Mouse (Mus musculus): Measurements from ENCODE around the gene Cdkl1. TPM values are rescaled to one million over a fixed set of nuclear protein-coding genes. Genes with fewer than 3 reads are reported as not detected.

Gene Cdkl1
- polyA plus RNA-seq, 1 experiment from 2014 or later: 1.6 TPM

DNA sequence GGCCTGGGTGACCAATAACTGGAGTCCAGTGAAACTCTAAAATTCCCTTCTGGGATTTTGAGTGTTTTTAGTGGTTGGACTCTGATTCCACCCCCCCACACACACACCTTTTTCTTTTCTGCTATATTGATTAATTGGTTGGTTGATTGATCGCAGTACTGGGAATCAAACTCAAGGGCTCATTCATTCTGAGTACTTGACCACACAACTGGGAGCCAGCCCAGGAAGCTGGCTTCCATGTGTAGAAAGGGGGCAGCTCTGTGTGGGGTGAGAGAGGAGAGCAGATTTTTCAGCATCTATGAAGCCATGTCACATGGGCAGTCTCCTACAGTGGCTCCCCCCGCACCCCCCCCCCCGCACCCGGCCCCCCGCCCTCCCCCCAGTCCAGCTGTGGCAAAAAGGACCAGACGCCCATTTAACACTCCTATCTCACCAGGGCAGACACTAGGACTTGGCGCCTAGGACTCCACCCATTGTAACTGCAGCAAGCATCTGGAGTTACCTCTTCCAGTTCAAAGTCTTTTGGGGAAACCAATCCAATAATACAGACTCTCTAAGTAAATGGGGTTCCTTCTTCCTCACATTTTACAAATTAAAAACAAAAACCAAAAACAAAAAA, 31.7 kb downstream of the Cdkl1 start:
- 44% methylated on average over 7 of the region's 7 CpGs for WGBS

DNA sequence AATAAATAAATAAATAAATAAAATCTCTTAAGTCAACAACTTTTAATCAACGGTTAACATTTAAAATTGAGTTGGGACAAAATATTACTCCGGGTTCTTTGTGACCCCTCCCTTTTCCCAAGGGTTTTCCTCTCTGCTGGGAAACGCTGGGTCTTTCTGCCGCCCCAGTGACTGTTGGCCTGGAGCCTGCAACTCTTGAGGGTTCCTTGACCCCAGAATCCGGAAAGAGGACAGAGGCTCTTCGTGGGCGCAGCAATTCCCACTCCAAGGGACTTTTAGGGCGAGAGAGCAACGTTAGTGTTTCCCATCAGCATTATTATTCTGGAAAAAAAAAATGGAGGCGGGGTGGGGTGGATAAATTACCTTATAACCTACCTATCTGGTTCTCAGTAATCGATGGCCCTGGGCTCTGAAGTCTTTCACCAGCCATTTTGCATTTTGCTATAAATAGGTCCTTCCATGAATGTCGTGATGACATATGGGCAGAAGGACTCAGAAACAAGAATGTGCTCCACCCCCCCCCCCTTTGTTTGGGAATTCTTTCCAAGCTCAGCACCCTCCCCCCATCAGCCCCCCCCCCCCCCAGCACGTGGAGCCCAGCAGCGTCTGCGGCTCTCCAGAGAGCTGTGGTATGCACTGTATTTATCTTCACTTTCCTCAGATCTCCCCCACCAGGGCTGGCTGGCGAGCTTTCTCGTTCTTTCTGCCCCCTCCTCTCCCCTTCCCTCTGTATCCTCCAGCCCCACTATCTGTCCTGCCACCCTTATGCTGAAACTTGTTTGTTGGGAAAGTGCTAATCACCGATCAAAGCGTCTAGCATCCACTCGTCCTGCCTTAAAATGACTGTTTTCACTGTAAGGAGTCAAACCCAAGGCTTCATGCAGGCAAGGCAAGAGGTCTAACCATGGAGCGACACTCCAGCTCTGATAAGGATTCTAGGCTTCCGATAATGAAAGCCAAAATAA, 32.6 kb downstream of the Cdkl1 start:
- Histone ChIP-seq H3K4me3 (peak overlapping the region; percentile 5; the same call in 1 of the 2 replicates), H3K9ac (0 out of 2 replicates have a peak overlapping the region, but pooled peaks have one; percentile 29), H3K9me3 (no peaks in the 10 kb centered on the region), H3K36me3 (no peaks in the 10 kb centered on the region), H3K27me3 (replicated peaks) (no peaks in the 10 kb centered on the region), H3K4me1 (peaks cover 15% of the 10 kb centered on the region), H3K27ac (no peak overlapping the region), H3K4me2 (replicated peaks) (peak overlapping the region; percentile 57)
- peak; percentile 55; the same call in 1 of the 2 replicates for ATAC-seq (ENCODE audit: low FRiP score, low read depth)
- WGBS: 12% methylated on average over 22 of the region's 22 CpGs

More for the DNA sequence above, 31.7 kb downstream of the Cdkl1 start:
- peaks cover 15% of the 10 kb centered on the region for H3K4me1 ChIP-seq
- no peak overlapping the region for H3K4me2 ChIP-seq (replicated peaks)
- H3K9me3 ChIP-seq: no peaks in the 10 kb centered on the region
- H3K27me3 ChIP-seq (replicated peaks): no peaks in the 10 kb centered on the region
- no peak overlapping the region for H3K4me3 ChIP-seq
- no peaks in the 10 kb centered on the region for H3K36me3 ChIP-seq
- peak; percentile 43; the same call in 1 of the 2 replicates for ATAC-seq (ENCODE audit: low FRiP score, low read depth)
- H3K9ac ChIP-seq: no peak overlapping the region
- H3K27ac ChIP-seq: no peak overlapping the region

DNA sequence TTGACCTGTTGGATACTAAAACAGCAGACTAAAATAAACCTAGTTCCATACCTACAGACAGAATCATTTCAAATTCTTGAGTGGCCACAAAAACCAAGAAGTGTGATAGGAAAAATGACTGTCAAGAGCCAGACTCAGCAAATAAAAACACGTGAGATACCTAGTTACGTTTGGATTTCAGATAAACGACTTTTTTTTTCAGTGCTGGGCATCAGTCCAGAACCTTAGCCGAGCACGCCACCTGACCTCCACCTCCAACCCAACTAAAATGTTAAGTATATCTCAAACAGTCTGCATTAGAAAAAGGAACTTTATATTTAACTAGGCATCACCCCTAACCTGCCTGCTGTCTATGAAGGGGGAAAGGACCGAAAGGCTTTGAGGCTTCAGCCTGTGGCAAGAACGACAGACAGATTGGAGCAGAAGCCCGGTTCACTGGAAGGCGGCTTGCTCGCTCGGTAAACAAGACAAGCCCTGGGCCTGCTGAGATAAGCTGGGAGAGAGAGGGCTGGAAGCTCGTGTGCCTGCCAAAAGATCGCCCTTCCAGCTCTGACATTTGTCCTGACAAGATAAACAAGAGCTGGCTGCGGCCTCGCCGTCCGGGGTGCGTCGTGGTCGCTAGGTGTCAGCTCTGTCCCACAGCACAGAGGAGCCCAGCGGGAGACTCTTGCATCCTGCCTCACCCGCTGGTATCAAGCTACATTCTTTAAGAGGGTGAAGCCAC, 33.5 kb downstream of the Cdkl1 start:
- peak overlapping the region; percentile 57 for H3K4me2 ChIP-seq (replicated peaks)
- peak; percentile 88 for ATAC-seq (ENCODE audit: low FRiP score, low read depth)
- peaks cover 15% of the 10 kb centered on the region for H3K4me1 ChIP-seq
- H3K36me3 ChIP-seq: no peaks in the 10 kb centered on the region
- H3K9ac ChIP-seq: no peak overlapping the region
- H3K27ac ChIP-seq: no peak overlapping the region
- H3K27me3 ChIP-seq (replicated peaks): no peaks in the 10 kb centered on the region
- 20% methylated on average over 22 of the region's 22 CpGs for WGBS
- no peaks in the 10 kb centered on the region for H3K9me3 ChIP-seq
- no peak overlapping the region for H3K4me3 ChIP-seq

DNA sequence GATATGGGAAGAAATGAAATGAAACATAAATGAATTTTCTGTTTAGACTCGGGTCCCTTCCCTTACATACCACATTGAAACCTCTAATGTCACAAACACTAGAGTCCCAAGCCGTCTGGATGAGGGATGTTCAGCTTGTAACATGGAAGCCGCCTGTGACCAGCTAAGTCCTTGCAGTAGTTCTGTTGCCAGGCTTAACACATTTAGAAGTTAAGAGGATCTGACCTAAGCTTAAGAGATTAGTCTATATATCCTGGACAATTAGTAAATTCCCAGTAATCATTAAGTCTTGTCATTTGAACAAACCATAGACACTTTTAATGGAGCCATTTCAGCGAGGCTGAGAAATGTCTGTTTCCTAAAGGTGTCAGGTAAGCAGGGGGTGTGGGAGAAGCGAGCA, 35.1 kb downstream of the Cdkl1 start:
- no peak overlapping the region for H3K4me2 ChIP-seq (replicated peaks)
- H3K27ac ChIP-seq: no peak overlapping the region
- H3K4me1 ChIP-seq: peaks cover 15% of the 10 kb centered on the region
- no peak for ATAC-seq (ENCODE audit: low FRiP score, low read depth)
- no peaks in the 10 kb centered on the region for H3K9me3 ChIP-seq
- WGBS: 84% methylated on average over 5 of the region's 5 CpGs
- H3K36me3 ChIP-seq: no peaks in the 10 kb centered on the region
- H3K9ac ChIP-seq: no peak overlapping the region
- no peaks in the 10 kb centered on the region for H3K27me3 ChIP-seq (replicated peaks)
- no peak overlapping the region for H3K4me3 ChIP-seq

DNA sequence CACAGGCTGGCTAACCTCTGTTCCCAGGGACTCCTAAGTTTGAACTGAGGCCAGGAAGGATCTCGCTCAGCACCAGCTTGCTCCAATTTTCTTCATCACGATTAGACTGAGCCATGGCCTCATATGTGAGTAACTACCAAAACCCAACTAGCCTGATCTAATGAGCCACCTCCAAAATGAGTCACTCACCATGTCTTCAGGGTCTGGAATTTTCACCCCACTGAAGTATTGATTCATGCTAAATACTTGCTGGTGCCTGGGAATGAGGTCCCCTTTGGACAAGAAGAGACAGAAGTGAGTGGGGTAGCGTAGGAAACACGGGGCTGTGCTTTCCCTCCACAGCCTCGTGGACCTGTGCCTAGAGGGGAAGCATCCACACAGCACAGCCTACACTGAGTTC, 37.1 kb downstream of the Cdkl1 start:
- no peak overlapping the region for H3K27ac ChIP-seq

GRCm38 (mm10) chr12:69751864-69752341, 39.2 kb downstream of the Cdkl1 start:
- Histone ChIP-seq H3K4me3 (no peak overlapping the region), H3K9ac (no peak overlapping the region), H3K27me3 (replicated peaks) (no peaks in the 10 kb centered on the region), H3K9me3 (no peaks in the 10 kb centered on the region), H3K4me1 (no peaks in the 10 kb centered on the region), H3K27ac (no peak overlapping the region), H3K36me3 (no peaks in the 10 kb centered on the region), H3K4me2 (replicated peaks) (no peak overlapping the region)
- ATAC-seq (ENCODE audit: low FRiP score, low read depth): no peak
- WGBS: 36% methylated on average over 10 of the region's 10 CpGs

More for the DNA sequence above, 37.1 kb downstream of the Cdkl1 start:
- Histone ChIP-seq H3K9ac (no peak overlapping the region), H3K4me3 (no peak overlapping the region), H3K27me3 (replicated peaks) (no peaks in the 10 kb centered on the region), H3K36me3 (no peaks in the 10 kb centered on the region), H3K9me3 (no peaks in the 10 kb centered on the region), H3K4me1 (peaks cover 9% of the 10 kb centered on the region), H3K4me2 (replicated peaks) (no peak overlapping the region)
- ATAC-seq (ENCODE audit: low FRiP score, low read depth): no peak
- WGBS: 85% methylated on average over 5 of the region's 5 CpGs

GRCm38 (mm10) chr12:69744138-69744537, 46.9 kb downstream of the Cdkl1 start:
- Histone ChIP-seq H3K9me3 (no peaks in the 10 kb centered on the region), H3K27ac (no peak overlapping the region), H3K4me1 (no peaks in the 10 kb centered on the region), H3K4me3 (no peak overlapping the region), H3K27me3 (replicated peaks) (no peaks in the 10 kb centered on the region), H3K4me2 (replicated peaks) (no peak overlapping the region), H3K9ac (no peak overlapping the region), H3K36me3 (no peaks in the 10 kb centered on the region)
- ATAC-seq (ENCODE audit: low FRiP score, low read depth): no peak
- 88% methylated on average over 5 of the region's 5 CpGs for WGBS

GRCm38 (mm10) chr12:69741965-69742364, 49.1 kb downstream of the Cdkl1 start:
- H3K4me2 ChIP-seq (replicated peaks): no peak overlapping the region
- no peak overlapping the region for H3K27ac ChIP-seq
- no peak overlapping the region for H3K9ac ChIP-seq
- no peaks in the 10 kb centered on the region for H3K4me1 ChIP-seq
- no peaks in the 10 kb centered on the region for H3K9me3 ChIP-seq
- 87% methylated on average over 5 of the region's 5 CpGs for WGBS
- H3K36me3 ChIP-seq: no peaks in the 10 kb centered on the region
- no peaks in the 10 kb centered on the region for H3K27me3 ChIP-seq (replicated peaks)
- no peak overlapping the region for H3K4me3 ChIP-seq
- ATAC-seq (ENCODE audit: low FRiP score, low read depth): no peak

- Histone ChIP-seq H3K9me3 (no peaks in the 10 kb centered on the region), H3K36me3 (no peaks in the 10 kb centered on the region), H3K9ac (no peak overlapping the region), H3K27ac (no peak overlapping the region), H3K4me2 (replicated peaks) (no peak overlapping the region), H3K27me3 (replicated peaks) (no peaks in the 10 kb centered on the region), H3K4me3 (no peak overlapping the region), H3K4me1 (no peaks in the 10 kb centered on the region)
- no peak for ATAC-seq (ENCODE audit: low FRiP score, low read depth)
- WGBS: 89% methylated on average over 3 of the region's 3 CpGs
Measured at GRCm38 (mm10) chr12:69733923-69734322, 57.1 kb downstream of the Cdkl1 start.

DNA sequence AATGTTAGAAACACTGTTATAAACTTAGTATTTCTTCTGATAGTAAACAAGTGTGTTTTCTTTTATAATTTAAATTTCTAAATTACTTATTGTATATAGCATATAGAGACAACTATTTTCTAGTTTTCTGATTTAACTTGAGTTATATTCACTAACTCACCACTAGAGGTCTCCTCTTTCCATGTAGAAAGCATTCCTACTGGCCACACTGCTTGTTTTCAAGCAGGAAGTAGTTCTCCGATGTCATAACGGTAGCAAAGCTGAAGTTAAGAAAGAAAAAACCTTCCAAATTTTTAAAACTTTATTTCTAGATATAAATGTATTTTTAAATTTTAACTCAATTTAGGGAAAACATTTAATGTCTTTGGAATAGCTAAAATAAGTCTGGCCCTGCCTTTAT, 57.5 kb downstream of the Cdkl1 start:
- H3K36me3 ChIP-seq: no peaks in the 10 kb centered on the region
- no peaks in the 10 kb centered on the region for H3K9me3 ChIP-seq
- no peaks in the 10 kb centered on the region for H3K4me1 ChIP-seq
- ATAC-seq (ENCODE audit: low FRiP score, low read depth): no peak
- WGBS: 24% methylated on average over 2 of the region's 2 CpGs
- no peak overlapping the region for H3K9ac ChIP-seq
- H3K4me3 ChIP-seq: no peak overlapping the region
- H3K27me3 ChIP-seq (replicated peaks): no peaks in the 10 kb centered on the region
- H3K27ac ChIP-seq: no peak overlapping the region
- no peak overlapping the region for H3K4me2 ChIP-seq (replicated peaks)

DNA sequence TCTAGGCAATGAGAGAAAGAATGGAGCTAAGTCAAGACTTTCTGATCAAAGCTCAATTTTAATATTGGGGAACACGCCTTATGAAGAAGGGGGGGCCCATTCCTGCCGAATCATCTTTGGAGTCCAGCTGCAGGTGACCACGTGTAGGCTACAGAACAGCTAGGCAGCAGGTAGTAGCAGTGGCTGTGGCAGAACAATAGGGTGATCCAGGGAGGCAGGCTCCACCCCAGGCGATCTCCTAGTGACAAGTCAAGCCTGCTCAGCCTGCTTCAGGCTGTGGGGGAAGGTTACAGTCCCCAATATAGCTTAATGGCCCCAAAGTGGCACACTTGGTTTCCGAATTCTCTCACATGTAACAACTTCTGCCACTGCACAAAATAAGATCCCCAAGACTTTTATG, 58.8 kb downstream of the Cdkl1 start:
- H3K27ac ChIP-seq: no peak overlapping the region
- H3K9ac ChIP-seq: no peak overlapping the region
- no peak for ATAC-seq (ENCODE audit: low FRiP score, low read depth)
- H3K4me3 ChIP-seq: no peak overlapping the region
- H3K4me2 ChIP-seq (replicated peaks): no peak overlapping the region
- WGBS: 35% methylated on average over 5 of the region's 5 CpGs
- no peaks in the 10 kb centered on the region for H3K9me3 ChIP-seq
- no peaks in the 10 kb centered on the region for H3K27me3 ChIP-seq (replicated peaks)
- H3K4me1 ChIP-seq: no peaks in the 10 kb centered on the region
- no peaks in the 10 kb centered on the region for H3K36me3 ChIP-seq

DNA sequence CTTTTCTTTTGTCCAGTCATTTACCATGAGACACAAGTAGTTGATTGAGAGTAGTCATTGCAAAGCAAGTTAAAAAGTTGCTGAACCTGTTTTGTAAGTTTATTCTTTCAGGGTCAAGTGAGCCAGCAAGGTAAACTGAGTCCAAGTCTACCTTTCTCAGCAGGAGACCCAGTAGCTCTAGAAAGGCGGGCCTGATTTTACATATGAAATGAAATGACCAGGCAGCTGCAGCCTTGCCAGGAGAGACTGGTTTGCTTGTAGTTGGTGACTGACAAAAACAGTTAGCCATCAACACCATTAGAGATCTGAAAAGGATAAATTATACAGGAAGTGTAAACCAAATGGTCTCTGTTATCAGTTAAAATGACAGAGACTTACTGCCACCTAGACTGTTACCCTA, 60.8 kb downstream of the Cdkl1 start:
- Histone ChIP-seq H3K9me3 (no peaks in the 10 kb centered on the region), H3K36me3 (no peaks in the 10 kb centered on the region), H3K4me2 (replicated peaks) (no peak overlapping the region), H3K27ac (no peak overlapping the region), H3K4me3 (no peak overlapping the region), H3K4me1 (peaks cover 3% of the 10 kb centered on the region; the same call in 1 of the 2 replicates), H3K27me3 (replicated peaks) (no peaks in the 10 kb centered on the region), H3K9ac (no peak overlapping the region)
- 85% methylated on average over 1 of the region's 1 CpGs for WGBS
- ATAC-seq (ENCODE audit: low FRiP score, low read depth): no peak
